In genomic region chr8:121948321-121949145, GRCm38 (mm10) we compare ENCODE assay signal across 9 mouse cellular contexts. TPM values are rescaled to one million over a fixed set of nuclear protein-coding genes. Genes with fewer than 3 reads are reported as not detected.
A peak's percentile ranks its signal among the peaks of the same experiment; 100 is the strongest.
DNase-seq lines count a peak whose midpoint lies in the region; ATAC-seq and TF ChIP-seq lines count a peak whose summit lies in the region.
"Had no signal": no experiment of that assay in that cellular context is flagged by ENCODE, and none has a peak within 500 bp of the region (broad histone marks: within the 10 kb centered on the region; RNA-seq: fewer than 3 reads in every experiment).

No protein-coding gene starts in this region.

- TF ChIP-seq CTCF in CH12.LX (conservative IDR thresholded peaks at IDR 0.05 in 1 of 2, IDR thresholded peaks at IDR 0.05 in 1 of 2; ENCODE audit: low read depth in 2 of 2, low read length in 2 of 2), result no peak

- in situ Hi-C loops in CH12.LX (cut with MboI; ENCODE audit: low pct_ligation_motif_present, low pct_unique_long_range_greater_than_20kb, low sequenced_read_pairs), result loop anchor here (10.0 kb wide), 1 partner anchor 364 kb away; no protein-coding TSS in a partner anchor

- peak; percentile 54 for TF ChIP-seq POLR2A in CH12.LX (IDR thresholded peaks at IDR 0.05; ENCODE audit: low read depth, low read length)

- peaks cover 24% of the 10 kb centered on the region for H3K27me3 ChIP-seq in CH12.LX (replicated peaks)
- no peaks in the 10 kb centered on the region for H3K27me3 ChIP-seq in forebrain, embryonic 14.5 days (replicated peaks; ENCODE audit: control insufficient read depth, insufficient read depth, low read length)
- H3K27me3 ChIP-seq in liver, embryonic 12.5 days (replicated peaks), result peaks cover 7% of the 10 kb centered on the region; the same call in 1 of the 2 replicates
- H3K27me3 ChIP-seq: Patski had no signal

- WGBS in forebrain, embryonic 14.5 days, result 59% methylated on average over 19 of the region's 19 CpGs
- WGBS in liver, embryonic 12.5 days (ENCODE audit: insufficient replicate concordance), result 53% methylated on average over 19 of the region's 19 CpGs

- peak overlapping the region; percentile 79 for H3K27ac ChIP-seq in CH12.LX (ENCODE audit: insufficient read depth, low read depth)
- peak overlapping the region; percentile 22; the same call in 1 of the 2 replicates for H3K27ac ChIP-seq in forebrain, embryonic 14.5 days (ENCODE audit: low read depth, low read length)
- peak overlapping the region; percentile 92 for H3K27ac ChIP-seq in liver, embryonic 12.5 days

- no peaks in the 10 kb centered on the region for H3K9me3 ChIP-seq in CH12.LX (replicated peaks; ENCODE audit: low read length)
- no peaks in the 10 kb centered on the region for H3K9me3 ChIP-seq in forebrain, embryonic 14.5 days (replicated peaks; ENCODE audit: control insufficient read depth, low read length)
- H3K9me3 ChIP-seq in liver, embryonic 12.5 days (replicated peaks), result no peaks in the 10 kb centered on the region

- ATAC-seq in cerebellum, adult (ENCODE audit: insufficient number of reproducible peaks, low FRiP score, low TSS enrichment), result no peak
- no peak for ATAC-seq in forebrain, embryonic 14.5 days
- no peak for ATAC-seq in liver, embryonic 12.5 days
- ATAC-seq: Patski had no signal

- peaks cover 26% of the 10 kb centered on the region for H3K79me2 ChIP-seq in CH12.LX (replicated peaks; ENCODE audit: control insufficient read depth, extremely low read depth, insufficient read depth, poor library complexity, severe bottlenecking)

- peak; percentile 87 for TF ChIP-seq EP300 in CH12.LX (IDR thresholded peaks at IDR 0.05; ENCODE audit: low read length)

- DNase-seq in cerebellum, postnatal 10 days, result peak; percentile 56
- DNase-seq in CH12.LX (ENCODE audit: extremely low read depth), result peak; percentile 85
- no peak for DNase-seq in forebrain, embryonic 14.5 days (ENCODE audit: low spot score)
- peak; percentile 23 for DNase-seq in thymus, postnatal 14 days
- DNase-seq in urinary bladder, postnatal 36 days (ENCODE audit: low spot score in 2 of 2), result no peak
- no peak for DNase-seq in adrenal gland, postnatal 25 days

- H3K4me2 ChIP-seq in CH12.LX (ENCODE audit: insufficient read depth, low read depth, poor library complexity, severe bottlenecking), result peak overlapping the region; percentile 69
- H3K4me2 ChIP-seq in forebrain, embryonic 14.5 days (ENCODE audit: low read length), result peak overlapping the region; percentile 47
- H3K4me2 ChIP-seq in liver, embryonic 12.5 days, result peak overlapping the region; percentile 87

- H3K36me3 ChIP-seq in CH12.LX (replicated peaks in 1 of 2; ENCODE audit: control insufficient read depth in 1 of 2, insufficient read depth in 1 of 2, low read length in 1 of 2), result peaks cover 4 to 13% of the 10 kb centered on the region in 2 experiments
- no peaks in the 10 kb centered on the region; the same call in 1 of the 2 replicates for H3K36me3 ChIP-seq in forebrain, embryonic 14.5 days (ENCODE audit: control insufficient read depth, insufficient read depth, low read length)
- peaks cover 10% of the 10 kb centered on the region for H3K36me3 ChIP-seq in liver, embryonic 12.5 days

- TF ChIP-seq RAD21 in CH12.LX (IDR thresholded peaks at IDR 0.05; ENCODE audit: low read depth, low read length), result no peak

- H3K4me1 ChIP-seq in CH12.LX (ENCODE audit: control insufficient read depth in 1 of 2, insufficient read depth in 2 of 2), result peaks cover 8 to 32% of the 10 kb centered on the region in 2 experiments
- H3K4me1 ChIP-seq in forebrain, embryonic 14.5 days (ENCODE audit: control insufficient read depth, insufficient read depth, low read length), result peaks cover 33% of the 10 kb centered on the region
- peaks cover 62% of the 10 kb centered on the region for H3K4me1 ChIP-seq in liver, embryonic 12.5 days

- peak overlapping the region; percentile 78 for H3K9ac ChIP-seq in CH12.LX (ENCODE audit: insufficient read depth, low read depth)
- peak overlapping the region; percentile 21; the same call in 1 of the 2 replicates for H3K9ac ChIP-seq in forebrain, embryonic 14.5 days (ENCODE audit: low read length)
- H3K9ac ChIP-seq in liver, embryonic 12.5 days, result peak overlapping the region; percentile 78

- peak overlapping the region; percentile 54 to 63 (median 59) for H3K4me3 ChIP-seq in CH12.LX (replicated peaks in 1 of 3; ENCODE audit: low read depth in 2 of 3, low read length in 2 of 3, poor library complexity in 1 of 3)
- H3K4me3 ChIP-seq in forebrain, embryonic 14.5 days (ENCODE audit: low read depth, low read length), result peak overlapping the region; percentile 22
- peak overlapping the region; percentile 58 for H3K4me3 ChIP-seq in liver, embryonic 12.5 days

- dilution Hi-C loops in CH12.LX (cut with MboI; ENCODE audit: extremely low pct_ligation_motif_present, extremely low pct_unique_long_range_greater_than_20kb, low sequenced_read_pairs), result no loop called here

TF ChIP-seq in CH12.LX, 34 proteins besides CTCF, POLR2A, EP300 and RAD21 (continues in another document):
- peak; percentile 80 for TF ChIP-seq MYC (IDR thresholded peaks at IDR 0.05; ENCODE audit: low read depth, low read length)
- no peak; the same call in 1 of the 2 replicates for TF ChIP-seq ZMIZ1 (IDR thresholded peaks at IDR 0.05; ENCODE audit: low read depth, low read length)
- TF ChIP-seq MXI1 (IDR thresholded peaks at IDR 0.05; ENCODE audit: low read depth, low read length), result peak; percentile 58; the same call in 1 of the 2 replicates
- 0 out of 2 replicates have a peak, but pooled peaks have one; percentile 43 for TF ChIP-seq RCOR1 (conservative IDR thresholded peaks at IDR 0.05; ENCODE audit: low read depth, low read length)
- TF ChIP-seq ZC3H11A (IDR thresholded peaks at IDR 0.05; ENCODE audit: low read depth, low read length), result no peak
- peak; percentile 89 for TF ChIP-seq ETS1 (conservative IDR thresholded peaks at IDR 0.05; ENCODE audit: low read depth, low read length)
- 0 out of 2 replicates have a peak, but pooled peaks have one; percentile 41 for TF ChIP-seq TBP (conservative IDR thresholded peaks at IDR 0.05; ENCODE audit: low read depth, low read length)
- peak; percentile 57; the same call in 1 of the 2 replicates for TF ChIP-seq CHD1 (IDR thresholded peaks at IDR 0.05; ENCODE audit: low read depth, low read length)
- TF ChIP-seq SIN3A (IDR thresholded peaks at IDR 0.05; ENCODE audit: low read length), result peak; percentile 65
- no peak for TF ChIP-seq PAX5 (IDR thresholded peaks at IDR 0.05; ENCODE audit: low read length)
- 0 out of 2 replicates have a peak, but pooled peaks have one; percentile 9 for TF ChIP-seq NELFE (IDR thresholded peaks at IDR 0.05; ENCODE audit: low read depth, low read length)
- no peak for TF ChIP-seq E2F4 (IDR thresholded peaks at IDR 0.05; ENCODE audit: insufficient replicate concordance, low read depth, low read length)
- TF ChIP-seq MAFK (IDR thresholded peaks at IDR 0.05; ENCODE audit: insufficient replicate concordance, low read length), result peak; percentile 26; the same call in 1 of the 2 replicates
- TF ChIP-seq IRF4 (IDR thresholded peaks at IDR 0.05; ENCODE audit: low read depth, low read length), result peak; percentile 75; the same call in 1 of the 2 replicates
- TF ChIP-seq BHLHE40 (IDR thresholded peaks at IDR 0.05; ENCODE audit: low read depth, low read length), result peak; percentile 74
- 0 out of 2 replicates have a peak, but pooled peaks have one; percentile 4 for TF ChIP-seq ELF1 (IDR thresholded peaks at IDR 0.05; ENCODE audit: low read depth, low read length)
- 0 out of 2 replicates have a peak, but pooled peaks have one; percentile 37 for TF ChIP-seq KAT2A (IDR thresholded peaks at IDR 0.05; ENCODE audit: insufficient replicate concordance, low read length)
- TF ChIP-seq TCF12 (IDR thresholded peaks at IDR 0.05; ENCODE audit: low read depth, low read length), result 0 out of 2 replicates have a peak, but pooled peaks have one; percentile 44
- TF ChIP-seq GABPA (IDR thresholded peaks at IDR 0.05; ENCODE audit: insufficient replicate concordance, low read depth, low read length), result peak; percentile 39
- no peak; the same call in 1 of the 2 replicates for TF ChIP-seq HCFC1 (IDR thresholded peaks at IDR 0.05; ENCODE audit: low read depth, low read length)
- peak; percentile 83 for TF ChIP-seq NRF1 (IDR thresholded peaks at IDR 0.05; ENCODE audit: low read depth, low read length)
- peak; percentile 74 for TF ChIP-seq MAX (IDR thresholded peaks at IDR 0.05; ENCODE audit: low read length)
- no peak for TF ChIP-seq ZKSCAN1 (IDR thresholded peaks at IDR 0.05; ENCODE audit: borderline replicate concordance, low read depth, low read length)
- TF ChIP-seq MEF2A (IDR thresholded peaks at IDR 0.05; ENCODE audit: borderline replicate concordance, low read depth, low read length), result 0 out of 2 replicates have a peak, but pooled peaks have one; percentile 34
- TF ChIP-seq JUND (conservative IDR thresholded peaks at IDR 0.05; ENCODE audit: low read depth, low read length), result peak; percentile 99
- peak; percentile 100 for TF ChIP-seq JUN (IDR thresholded peaks at IDR 0.05; ENCODE audit: insufficient read depth, low read depth, low read length)

RNA-seq across cellular contexts. Expression of gene Banp, which starts 1.0 kb away (rescaled TPM):
- 29.1 and 34.2 TPM in 2 replicates for total RNA-seq in CH12.LX (2012; rRNA removed)
- 20.9 and 25.7 TPM in 2 replicates for total RNA-seq in CH12.LX (2014; rRNA removed)
- polyA plus RNA-seq in CH12.LX (2012; ENCODE audit: insufficient read length, low read depth), result 13.2 and 14.9 TPM in 2 replicates
- polyA plus RNA-seq in forebrain, embryonic 14.5 days (2014; fragmentation: Nextera tagmentation; extraction: Ambion mirVana), result 47.2 and 57.7 TPM in 2 replicates
- polyA plus RNA-seq in liver, embryonic 12.5 days (2016; fragmentation: Nextera tagmentation; extraction: Ambion mirVana), result 22.4 and 25.4 TPM in 2 replicates
- 33.2 and 35.7 TPM in 2 replicates for total RNA-seq in adrenal gland, postnatal 25 days (2021)

RNA-seq across cellular contexts. Expression of gene Car5a, which starts 3.8 kb away (rescaled TPM):
- 3.1 and 9.7 TPM in 2 replicates for total RNA-seq in CH12.LX (2012; rRNA removed)
- total RNA-seq in CH12.LX (2014; rRNA removed), result not detected in 2 replicates
- 0.90 and 1.6 TPM in 2 replicates for polyA plus RNA-seq in CH12.LX (2012; ENCODE audit: insufficient read length, low read depth)
- polyA plus RNA-seq in forebrain, embryonic 14.5 days (2014; fragmentation: Nextera tagmentation; extraction: Ambion mirVana), result 0.28 and 0.46 TPM in 2 replicates
- polyA plus RNA-seq in liver, embryonic 12.5 days (2016; fragmentation: Nextera tagmentation; extraction: Ambion mirVana), result 0.69 and 0.85 TPM in 2 replicates
- total RNA-seq in adrenal gland, postnatal 25 days (2021), result 1.6 TPM in 1 of 2 replicates, not detected in the other
- polyA plus RNA-seq: Patski had no signal

RNA-seq across cellular contexts. Expression of gene Slc7a5, which starts 41.0 kb away (rescaled TPM):
- total RNA-seq in CH12.LX (2012; rRNA removed) (156 and 207 TPM in 2 replicates), CH12.LX (2014; rRNA removed) (110 and 119 TPM in 2 replicates)
- polyA plus RNA-seq in CH12.LX (2012; ENCODE audit: insufficient read length, low read depth), result 235 and 291 TPM in 2 replicates
- polyA plus RNA-seq in forebrain, embryonic 14.5 days (2014; fragmentation: Nextera tagmentation; extraction: Ambion mirVana), result 37.9 and 39.7 TPM in 2 replicates
- polyA plus RNA-seq in liver, embryonic 12.5 days (2016; fragmentation: Nextera tagmentation; extraction: Ambion mirVana), result 52.6 and 58.9 TPM in 2 replicates
- total RNA-seq in adrenal gland, postnatal 25 days (2021), result 56.6 and 57.8 TPM in 2 replicates

Comparison
In these comparisons a context has a peak if more than half of its experiments do, and no peak if none do; other contexts are left out.
1. DNase-seq: peak in cerebellum, postnatal 10 days (2 of 2), CH12.LX (single experiment) and thymus, postnatal 14 days (single experiment); none in forebrain, embryonic 14.5 days (single experiment), urinary bladder, postnatal 36 days (0 of 2) and adrenal gland, postnatal 25 days (single experiment).
2. H3K27ac ChIP-seq: peak in every context shown above with its lines; median percentile 92 in liver, embryonic 12.5 days; 79 in CH12.LX; 22 in forebrain, embryonic 14.5 days.
3. H3K9ac ChIP-seq: peak in every context shown above with its lines; median percentile 78 in CH12.LX; 78 in liver, embryonic 12.5 days; 21 in forebrain, embryonic 14.5 days.
4. Peak in every context shown above with its lines, with median percentiles within 50 percentile points of each other: H3K4me2 ChIP-seq and H3K4me3 ChIP-seq.